In genomic region chrX:71532635-71533034, GRCm38 (mm10) we compare ENCODE assay signal across 14 mouse cellular contexts. TPM values are rescaled to one million over a fixed set of nuclear protein-coding genes. Genes with fewer than 3 reads are reported as not detected.
DNase-seq lines count a peak whose midpoint lies in the region; ATAC-seq and TF ChIP-seq lines count a peak whose summit lies in the region.
"Had no signal": no experiment of that assay in that cellular context is flagged by ENCODE, and none has a peak within 500 bp of the region (broad histone marks: within the 10 kb centered on the region; RNA-seq: fewer than 3 reads in every experiment).

No protein-coding gene starts in this region.

- no peak for TF ChIP-seq POLR2A in ES-Bruce4 (IDR thresholded peaks at IDR 0.05; ENCODE audit: insufficient read depth, low read length)

- 58% methylated on average over 3 of the region's 3 CpGs for WGBS in liver, embryonic 14.5 days (ENCODE audit: insufficient replicate concordance)
- whole genome bisulfite sequencing in liver, embryonic 12.5 days (ENCODE audit: insufficient replicate concordance), result 44% methylated on average over 3 of the region's 3 CpGs

- H3K9ac ChIP-seq in liver, embryonic 14.5 days (replicated peaks), result no peak overlapping the region
- no peak overlapping the region for H3K9ac ChIP-seq in liver, embryonic 12.5 days
- H3K9ac ChIP-seq in ES-Bruce4 (ENCODE audit: low read depth, poor library complexity, severe bottlenecking), result no peak overlapping the region
- H3K9ac ChIP-seq: embryonic facial prominence, embryonic 12.5 days; lung, embryonic 14.5 days had no signal

- peak; percentile 11 for DNase-seq in adrenal gland, postnatal 14 days
- no peak for DNase-seq in adrenal gland, adult 2 months
- no peak for DNase-seq in liver, embryonic 14.5 days (ENCODE audit: low read depth in 3 of 3, low spot score in 3 of 3)
- DNase-seq in right cerebral cortex, adult 18-20 months, result no peak
- no peak for DNase-seq in left cerebral cortex, adult 2 months (ENCODE audit: extremely low spot score in 1 of 2, low spot score in 2 of 2)
- DNase-seq: adrenal gland, adult 8-10 months; gastrocnemius, postnatal 36 days; lung, embryonic 14.5 days had no signal

- TF ChIP-seq EP300 in liver, embryonic 14.5 days (IDR thresholded peaks at IDR 0.05; ENCODE audit: low read depth), result no peak
- TF ChIP-seq EP300 in ES-Bruce4 (IDR thresholded peaks at IDR 0.05; ENCODE audit: insufficient read depth, low read depth, low read length), result no peak

- no peak overlapping the region for H3K4me2 ChIP-seq in liver, embryonic 14.5 days (ENCODE audit: low read depth)
- H3K4me2 ChIP-seq in liver, embryonic 12.5 days, result no peak overlapping the region
- H3K4me2 ChIP-seq: embryonic facial prominence, embryonic 12.5 days; lung, embryonic 14.5 days; midbrain, embryonic 11.5 days had no signal

- H3K4me3 ChIP-seq in liver, embryonic 14.5 days (ENCODE audit: insufficient read depth in 1 of 2, low read depth in 2 of 2, low read length in 2 of 2), result no peak overlapping the region
- no peak overlapping the region for H3K4me3 ChIP-seq in liver, embryonic 12.5 days
- H3K4me3 ChIP-seq in ES-Bruce4 (ENCODE audit: low read depth, low read length), result no peak overlapping the region
- H3K4me3 ChIP-seq in left cerebral cortex, adult 2 months, result no peak overlapping the region
- H3K4me3 ChIP-seq: embryonic facial prominence, embryonic 12.5 days had no signal

- H3K27ac ChIP-seq in liver, embryonic 14.5 days, result no peak overlapping the region
- no peak overlapping the region for H3K27ac ChIP-seq in liver, embryonic 12.5 days
- no peak overlapping the region for H3K27ac ChIP-seq in ES-Bruce4 (ENCODE audit: insufficient read depth, low read length)
- H3K27ac ChIP-seq in left cerebral cortex, adult 2 months, result no peak overlapping the region
- H3K27ac ChIP-seq: embryonic facial prominence, embryonic 12.5 days had no signal

- no peaks in the 10 kb centered on the region for H3K4me1 ChIP-seq in liver, embryonic 14.5 days (replicated peaks; ENCODE audit: control insufficient read depth in 2 of 2, insufficient read depth in 2 of 2, low read length in 1 of 2)
- no peaks in the 10 kb centered on the region for H3K4me1 ChIP-seq in liver, embryonic 12.5 days
- no peaks in the 10 kb centered on the region for H3K4me1 ChIP-seq in ES-Bruce4 (ENCODE audit: control insufficient read depth, insufficient read depth, low read length)
- H3K4me1 ChIP-seq: embryonic facial prominence, embryonic 12.5 days had no signal

- ATAC-seq in liver, embryonic 14.5 days (ENCODE audit: insufficient read depth), result no peak
- no peak for ATAC-seq in liver, embryonic 12.5 days
- ATAC-seq in megakaryocyte-erythroid progenitor cell, adult 5-6 weeks (replicated peaks; ENCODE audit: low FRiP score, low TSS enrichment, poor library complexity, severe bottlenecking), result peak; percentile 65; the same call in 1 of the 2 replicates
- ATAC-seq: Patski had no signal

- peak; percentile 52 for TF ChIP-seq CTCF in liver, embryonic 14.5 days (IDR thresholded peaks at IDR 0.05; ENCODE audit: low read depth)
- TF ChIP-seq CTCF in ES-Bruce4 (IDR thresholded peaks at IDR 0.05; ENCODE audit: low read depth, low read length), result peak; percentile 6
- no peak for TF ChIP-seq CTCF in left cerebral cortex, adult 2 months (IDR thresholded peaks at IDR 0.05)

- H3K36me3 ChIP-seq in liver, embryonic 14.5 days (replicated peaks; ENCODE audit: control insufficient read depth, insufficient read depth, low read depth), result no peaks in the 10 kb centered on the region
- H3K36me3 ChIP-seq in liver, embryonic 12.5 days, result no peaks in the 10 kb centered on the region
- H3K36me3 ChIP-seq in ES-Bruce4 (ENCODE audit: control insufficient read depth, insufficient read depth, low read length, poor library complexity, severe bottlenecking), result no peaks in the 10 kb centered on the region
- H3K36me3 ChIP-seq: embryonic facial prominence, embryonic 12.5 days had no signal

- intact Hi-C loops in left cerebral cortex, adult 2 months (cut with DNase I), result no loop called here

- H3K9me3 ChIP-seq in liver, embryonic 14.5 days (ENCODE audit: control insufficient read depth, low read length), result no peaks in the 10 kb centered on the region
- no peaks in the 10 kb centered on the region for H3K9me3 ChIP-seq in liver, embryonic 12.5 days (replicated peaks)
- no peaks in the 10 kb centered on the region for H3K9me3 ChIP-seq in ES-Bruce4 (replicated peaks; ENCODE audit: control insufficient read depth, insufficient read depth, low read length, poor library complexity, severe bottlenecking)
- H3K9me3 ChIP-seq: embryonic facial prominence, embryonic 12.5 days had no signal

- H3K27me3 ChIP-seq in liver, embryonic 14.5 days (ENCODE audit: control insufficient read depth, insufficient read depth, low read length), result no peaks in the 10 kb centered on the region
- H3K27me3 ChIP-seq in liver, embryonic 12.5 days (replicated peaks), result no peaks in the 10 kb centered on the region
- no peaks in the 10 kb centered on the region for H3K27me3 ChIP-seq in ES-Bruce4 (ENCODE audit: control insufficient read depth, insufficient read depth, low read length, poor library complexity, severe bottlenecking)
- H3K27me3 ChIP-seq: embryonic facial prominence, embryonic 12.5 days; Patski had no signal

RNA-seq across cellular contexts. Expression of gene Hmgb3, which starts 23.1 kb away (rescaled TPM):
- total RNA-seq in adrenal gland, postnatal 14 days (2021), result 151 and 154 TPM in 2 replicates
- 100 to 1,000 TPM; 187 to 204 TPM for total RNA-seq in adrenal gland, adult 2 months (2021)
- 94.7 and 142 TPM in 2 replicates for polyA plus RNA-seq in adrenal gland, adult 2 months (2012; rRNA removed)
- 95.7 and 170 TPM in 2 replicates for polyA plus RNA-seq in liver, embryonic 14.5 days (2012; rRNA removed)
- 148 and 169 TPM in 2 replicates for polyA plus RNA-seq in liver, embryonic 14.5 days (2014; fragmentation: Nextera tagmentation; extraction: Ambion mirVana)
- polyA plus RNA-seq in liver, embryonic 12.5 days (2016; fragmentation: Nextera tagmentation; extraction: Ambion mirVana), result 321 and 340 TPM in 2 replicates
- 62.3 and 72.2 TPM in 2 replicates for polyA plus RNA-seq in ES-Bruce4 (2011; ENCODE audit: insufficient read depth, insufficient read length, low read depth, missing spikeins)
- 299 and 321 TPM in 2 replicates for total RNA-seq in megakaryocyte-erythroid progenitor cell, adult 5-6 weeks (2014; fragmentation: Nextera tagmentation)
- total RNA-seq in megakaryocyte-erythroid progenitor cell, adult 5-6 weeks (2017), result 584 TPM in 2 replicates
- 10 to 100 TPM; 24.0 to 33.7 TPM for total RNA-seq in left cerebral cortex, adult 2 months (2021)

RNA-seq across cellular contexts. Expression of gene Cd99l2, which starts 40.0 kb away (rescaled TPM):
- 55.5 and 58.6 TPM in 2 replicates for total RNA-seq in adrenal gland, postnatal 14 days (2021)
- 100 to 1,000 TPM in 1 of 2 experiments, 10 to 100 TPM in 1; 78.0 to 110 TPM for total RNA-seq in adrenal gland, adult 2 months (2021)
- 18.7 and 21.4 TPM in 2 replicates for polyA plus RNA-seq in adrenal gland, adult 2 months (2012; rRNA removed)
- polyA plus RNA-seq in liver, embryonic 14.5 days (2012; rRNA removed), result 5.7 and 7.2 TPM in 2 replicates
- polyA plus RNA-seq in liver, embryonic 14.5 days (2014; fragmentation: Nextera tagmentation; extraction: Ambion mirVana), result 7.2 and 9.7 TPM in 2 replicates
- polyA plus RNA-seq in liver, embryonic 12.5 days (2016; fragmentation: Nextera tagmentation; extraction: Ambion mirVana), result 13.8 and 14.9 TPM in 2 replicates
- polyA plus RNA-seq in ES-Bruce4 (2011; ENCODE audit: insufficient read depth, insufficient read length, low read depth, missing spikeins), result 7.4 and 8.8 TPM in 2 replicates
- 11.0 and 13.3 TPM in 2 replicates for total RNA-seq in megakaryocyte-erythroid progenitor cell, adult 5-6 weeks (2014; fragmentation: Nextera tagmentation)
- total RNA-seq in megakaryocyte-erythroid progenitor cell, adult 5-6 weeks (2017), result 18.9 and 20.3 TPM in 2 replicates
- 10 to 100 TPM; 65.6 to 66.7 TPM for total RNA-seq in left cerebral cortex, adult 2 months (2021)
